Mouse (Mus musculus) cerebellum, adult 11 months (tissue): ENCODE data around the gene Aicda.
"Not testable (repeated sequence)": the region's sequence is repeated elsewhere in the genome, so short reads cannot be mapped to it uniquely, and the experiment has no call there.

Source experiments
- DNase-seq: peaks from one replicate; pipeline ENCODE4 v3.0.0; 2022

The Aicda gene

GRCm38 (mm10) chr6:122556959-122557561 is 3.5 kb downstream of the Aicda start:
- peak; percentile 18 for DNase-seq

GRCm38 (mm10) chr6:122560427-122560826 is 6.8 kb downstream of the Aicda start:
- peak; percentile 31 for DNase-seq

- DNase-seq, result no peak
These were observed 7.4 kb downstream of the Aicda start for GRCm38 (mm10) chr6:122561005-122561404.

- DNase-seq, result peak; percentile 20
These were observed 8.9 kb downstream of the Aicda start for GRCm38 (mm10) chr6:122562463-122562862.

- DNase-seq, result no peak
These were observed 11.6 kb downstream of the Aicda start for GRCm38 (mm10) chr6:122565070-122565784.

GRCm38 (mm10) chr6:122569113-122569512 is 15.5 kb downstream of the Aicda start:
- DNase-seq, result no peak

- DNase-seq, result no peak
These were observed 16.2 kb downstream of the Aicda start for GRCm38 (mm10) chr6:122569762-122570161.

- DNase-seq, result no peak
These were observed 17.4 kb downstream of the Aicda start for GRCm38 (mm10) chr6:122570695-122571616.

GRCm38 (mm10) chr6:122571617-122571959 is 18.0 kb downstream of the Aicda start:
- DNase-seq, result no peak

GRCm38 (mm10) chr6:122575037-122575436 is 21.4 kb downstream of the Aicda start:
- not testable (repeated sequence) for DNase-seq

GRCm38 (mm10) chr6:122577030-122577429 is 23.4 kb downstream of the Aicda start:
- DNase-seq, result no peak

- DNase-seq, result no peak
These were observed 25.5 kb downstream of the Aicda start for GRCm38 (mm10) chr6:122579086-122579485.

GRCm38 (mm10) chr6:122591027-122591758 is 37.6 kb downstream of the Aicda start:
- no peak for DNase-seq

- no peak for DNase-seq
These were observed 39.3 kb downstream of the Aicda start for GRCm38 (mm10) chr6:122592905-122593304.

- DNase-seq, result no peak
These were observed 42.0 kb downstream of the Aicda start for GRCm38 (mm10) chr6:122595637-122596036.

- DNase-seq, result no peak
These were observed 43.0 kb downstream of the Aicda start for GRCm38 (mm10) chr6:122596608-122597007.

- DNase-seq, result no peak
These were observed 44.4 kb downstream of the Aicda start for GRCm38 (mm10) chr6:122598014-122598413.

- no peak for DNase-seq
These were observed 44.8 kb downstream of the Aicda start for GRCm38 (mm10) chr6:122598436-122598835.

- DNase-seq, result no peak
These were observed 45.6 kb downstream of the Aicda start for GRCm38 (mm10) chr6:122599054-122599737.

- no peak for DNase-seq
These were observed 46.6 kb downstream of the Aicda start for GRCm38 (mm10) chr6:122600066-122600646.

GRCm38 (mm10) chr6:122601031-122601430 is 47.4 kb downstream of the Aicda start:
- DNase-seq, result no peak

- DNase-seq, result no peak
These were observed 48.0 kb downstream of the Aicda start for GRCm38 (mm10) chr6:122601615-122602014.
